Mouse (Mus musculus) CH12.LX (cell line): Measurements from ENCODE around the gene Chchd2. TPM values are rescaled to one million over a fixed set of nuclear protein-coding genes. Genes with fewer than 3 reads are reported as not detected.

ENCODE experiments used
- DNase-seq: peaks from one replicate; pipeline ENCODE4 v3.0.0-alpha.2; 2013; ENCODE audit errors: extremely low read depth
- H3K27ac ChIP-seq: 2 replicates; pipeline ENCODE4 v1.5.1; 2012; ENCODE audit warnings: low read depth, mild to moderate bottlenecking, control low read depth, moderate library complexity; ENCODE audit not compliant: insufficient read depth
- H3K27me3 ChIP-seq: replicated peaks from 2 replicates; pipeline ENCODE3; 2012; ENCODE audit warnings: inconsistent platforms
- H3K36me3 ChIP-seq, 2 experiments: replicated peaks in 1 of 2; 2 replicates each; pipeline versions ENCODE3 to v1.6.1; 2012; ENCODE audit warnings: inconsistent platforms in 1 of 2, low read length in 1 of 2, mild to moderate bottlenecking in 1 of 2, mixed read lengths in 1 of 2, moderate library complexity in 1 of 2; ENCODE audit not compliant: control insufficient read depth in 1 of 2, insufficient read depth in 1 of 2
- H3K4me1 ChIP-seq, 2 experiments: 2 replicates each; pipeline ENCODE4 v1.6.1; 2012; ENCODE audit warnings: inconsistent platforms in 1 of 2, moderate library complexity in 1 of 2; ENCODE audit not compliant: insufficient read depth in 2 of 2, control insufficient read depth in 1 of 2
- H3K4me2 ChIP-seq: 2 replicates; pipeline ENCODE4 v1.6.1; 2012; ENCODE audit warnings: low read depth, mild to moderate bottlenecking, control low read depth; ENCODE audit not compliant: poor library complexity, insufficient read depth, severe bottlenecking
- H3K4me3 ChIP-seq, 3 experiments: fragments of 150-350 bp in 1 of 3; sonication (generic) in 1 of 3; replicated peaks in 1 of 3; 2 replicates each; pipeline versions ENCODE3 to v1.5.1; 2011 to 2012; ENCODE audit warnings: low read depth in 2 of 3, low read length in 2 of 3, mild to moderate bottlenecking in 2 of 3, moderate library complexity in 2 of 3, control low read depth in 1 of 3, improper control_type of control experiment in 1 of 3, inconsistent platforms in 1 of 3, mixed read lengths in 1 of 3; ENCODE audit not compliant: poor library complexity in 1 of 3
- H3K79me2 ChIP-seq: replicated peaks from 2 replicates; pipeline ENCODE4 v1.6.1; 2012; ENCODE audit warnings: mild to moderate bottlenecking, moderate library complexity; ENCODE audit not compliant: control insufficient read depth, poor library complexity, insufficient read depth, severe bottlenecking; ENCODE audit errors: extremely low read depth
- H3K9ac ChIP-seq: 2 replicates; pipeline ENCODE4 v1.6.1; 2012; ENCODE audit warnings: low read depth, mild to moderate bottlenecking, control low read depth, moderate library complexity; ENCODE audit not compliant: insufficient read depth
- H3K9me3 ChIP-seq: replicated peaks from 2 replicates; pipeline ENCODE3; 2012; ENCODE audit warnings: low read length, inconsistent platforms, mixed read lengths
- CTCF ChIP-seq, 2 experiments: IDR thresholded peaks in 1 of 2; conservative IDR thresholded peaks in 1 of 2; 2 replicates each; pipeline ENCODE4 v1.5.1; 2011 to 2012; ENCODE audit warnings: low read depth in 2 of 2, low read length in 2 of 2, improper control_type of control experiment in 1 of 2, inconsistent platforms in 1 of 2, mild to moderate bottlenecking in 1 of 2, moderate library complexity in 1 of 2
- ELF1 ChIP-seq: IDR thresholded peaks from 2 replicates; pipeline ENCODE4 v1.6.1; 2014; ENCODE audit warnings: low read depth, mild to moderate bottlenecking, inconsistent platforms, low read length, improper control_type of control experiment
- EP300 ChIP-seq: IDR thresholded peaks from 2 replicates; pipeline ENCODE4 v1.6.1; 2011; ENCODE audit warnings: low read length, improper control_type of control experiment
- ETS1 ChIP-seq: conservative IDR thresholded peaks from 2 replicates; pipeline ENCODE4 v1.6.1; 2012; ENCODE audit warnings: low read depth, mild to moderate bottlenecking, inconsistent platforms, low read length, improper control_type of control experiment, moderate library complexity
- IRF4 ChIP-seq: IDR thresholded peaks from 2 replicates; pipeline ENCODE4 v1.6.1; 2014; ENCODE audit warnings: low read depth, mild to moderate bottlenecking, inconsistent platforms, low read length, improper control_type of control experiment
- JUND ChIP-seq: conservative IDR thresholded peaks from 2 replicates; pipeline ENCODE4 v1.6.1; 2011; ENCODE audit warnings: low read depth, low read length, improper control_type of control experiment
- KAT2A ChIP-seq: IDR thresholded peaks from 2 replicates; pipeline ENCODE4 v1.6.1; 2012; ENCODE audit warnings: low read length, improper control_type of control experiment, inconsistent platforms; ENCODE audit not compliant: insufficient replicate concordance
- MAX ChIP-seq: IDR thresholded peaks from 2 replicates; pipeline ENCODE4 v1.6.1; 2011; ENCODE audit warnings: low read length, improper control_type of control experiment
- MYC ChIP-seq: IDR thresholded peaks from 2 replicates; pipeline ENCODE4 v1.6.1; 2011; ENCODE audit warnings: low read depth, mild to moderate bottlenecking, improper control_type of control experiment, low read length
- NELFE ChIP-seq: IDR thresholded peaks from 2 replicates; pipeline ENCODE4 v1.6.1; 2011; ENCODE audit warnings: low read depth, low read length, improper control_type of control experiment
- RAD21 ChIP-seq: IDR thresholded peaks from 2 replicates; pipeline ENCODE4 v1.6.1; 2011; ENCODE audit warnings: low read depth, mild to moderate bottlenecking, low read length, improper control_type of control experiment, moderate library complexity
- SIN3A ChIP-seq: IDR thresholded peaks from 2 replicates; pipeline ENCODE4 v1.6.1; 2012; ENCODE audit warnings: low read length, improper control_type of control experiment, inconsistent platforms
- SMC3 ChIP-seq: IDR thresholded peaks from 2 replicates; pipeline ENCODE4 v1.6.1; 2011; ENCODE audit warnings: low read depth, low read length, improper control_type of control experiment
- TBP ChIP-seq: conservative IDR thresholded peaks from 2 replicates; pipeline ENCODE4 v1.6.1; 2011; ENCODE audit warnings: low read depth, low read length, improper control_type of control experiment
- TCF12 ChIP-seq: IDR thresholded peaks from 2 replicates; pipeline ENCODE4 v1.6.1; 2014; ENCODE audit warnings: low read depth, mild to moderate bottlenecking, inconsistent platforms, low read length, improper control_type of control experiment
- UBTF ChIP-seq: IDR thresholded peaks from 2 replicates; pipeline ENCODE4 v1.6.1; 2012; ENCODE audit warnings: low read depth, mild to moderate bottlenecking, inconsistent platforms, low read length, improper control_type of control experiment, moderate library complexity
- USF1 ChIP-seq: IDR thresholded peaks from 2 replicates; pipeline ENCODE4 v1.6.1; 2014; ENCODE audit warnings: low read depth, mild to moderate bottlenecking, inconsistent platforms, low read length, improper control_type of control experiment
- USF2 ChIP-seq: conservative IDR thresholded peaks from 2 replicates; pipeline ENCODE4 v1.6.1; 2011; ENCODE audit warnings: low read depth, low read length, improper control_type of control experiment
- ZC3H11A ChIP-seq: IDR thresholded peaks from 2 replicates; pipeline ENCODE4 v1.6.1; 2012; ENCODE audit warnings: low read depth, mild to moderate bottlenecking, inconsistent platforms, low read length, improper control_type of control experiment
- ZNF384 ChIP-seq: IDR thresholded peaks from 2 replicates; pipeline ENCODE4 v1.6.1; 2012; ENCODE audit warnings: low read depth, low read length, improper control_type of control experiment, inconsistent platforms
- dilution Hi-C: fragments of 300-500 bp; cut with MboI; formaldehyde crosslinking; loops from 2 replicates; pipeline ENCODE4 v1.14.3; 2020; ENCODE audit warnings: low sequenced_read_pairs; ENCODE audit not compliant: extremely low pct_unique_long_range_greater_than_20kb, extremely low pct_ligation_motif_present
- in situ Hi-C: fragments of 300-500 bp; cut with MboI; formaldehyde crosslinking; loops from 3 replicates; pipeline ENCODE4 v1.14.3; 2019; ENCODE audit warnings: low sequenced_read_pairs, low pct_ligation_motif_present, low pct_unique_long_range_greater_than_20kb, mixed read lengths
- polyA plus RNA-seq: library from polyadenylated mRNA; unstranded; fragments of >175 nt; gene quantifications from 2 replicates; pipeline ENCODE4 v1.2.1, GENCODE M21; 2012; ENCODE audit warnings: low read depth; ENCODE audit not compliant: insufficient read length
- total RNA-seq, 2 experiments: library from RNA; depleted of rRNA; stranded (reverse); fragments of 300-350 nt in 1 of 2; fragments of >200 nt in 1 of 2; gene quantifications; 2 replicates each; pipeline ENCODE4 v1.2.3; 2012 to 2014

Gene Chchd2
- total and polyA plus RNA-seq, 3 experiments: 370 to 988 (median 552) TPM

DNA sequence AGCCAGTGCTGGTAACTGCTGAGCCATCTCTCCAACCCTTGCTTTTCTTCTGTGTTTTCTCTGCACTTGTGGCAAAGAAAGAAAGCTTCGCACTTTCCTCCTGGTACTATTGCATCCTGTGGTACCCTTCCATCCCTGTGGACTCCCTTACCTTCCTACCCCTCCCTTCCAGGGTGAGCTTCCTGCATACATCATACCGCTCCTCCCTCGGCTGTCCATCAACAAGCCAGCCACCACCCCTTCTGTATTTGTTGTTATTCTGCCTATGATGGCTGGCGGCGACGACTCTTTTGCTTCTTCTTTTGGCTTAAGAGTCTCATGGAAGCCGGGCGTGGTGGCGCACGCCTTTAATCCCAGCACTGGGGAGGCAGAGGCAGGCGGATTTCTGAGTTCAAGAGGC lies 12.2 kb downstream of the Chchd2 start:
- no peaks in the 10 kb centered on the region for H3K9me3 ChIP-seq
- H3K4me1 ChIP-seq: no peaks in the 10 kb centered on the region
- dilution Hi-C loops: no loop called here
- in situ Hi-C loops: no loop called here
- H3K27me3 ChIP-seq: no peaks in the 10 kb centered on the region
- TF ChIP-seq ZNF384: no peak
- no peaks in the 10 kb centered on the region for H3K79me2 ChIP-seq
- no peak for DNase-seq
- peaks cover 0 to 2% of the 10 kb centered on the region in 2 experiments for H3K36me3 ChIP-seq
- no peak overlapping the region for H3K4me3 ChIP-seq
- H3K27ac ChIP-seq: no peak overlapping the region
- H3K9ac ChIP-seq: no peak overlapping the region
- H3K4me2 ChIP-seq: no peak overlapping the region

DNA sequence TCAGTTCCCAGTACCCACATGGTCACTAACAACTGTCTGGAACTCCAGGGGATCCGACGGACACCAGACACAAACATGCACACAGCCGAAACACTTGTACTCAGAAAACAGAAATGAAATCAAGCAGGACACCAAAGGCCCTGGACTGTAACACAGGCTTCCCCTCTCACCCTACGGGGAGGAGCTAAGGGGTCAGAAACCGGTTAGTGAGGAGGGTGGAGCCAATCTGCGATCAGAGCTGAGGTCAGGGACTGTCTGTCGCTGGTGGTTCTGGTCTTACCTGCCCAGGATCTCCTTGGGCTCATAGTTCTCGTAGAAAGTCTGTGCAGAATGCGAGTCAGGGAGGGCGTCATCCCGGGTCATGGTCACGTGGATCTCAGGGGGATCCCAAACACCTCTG lies 13.3 kb downstream of the Chchd2 start:
- no peak for DNase-seq
- dilution Hi-C loops: no loop called here
- Histone ChIP-seq H3K4me3 (no peak overlapping the region), H3K4me2 (no peak overlapping the region), H3K4me1 (no peaks in the 10 kb centered on the region), H3K9me3 (no peaks in the 10 kb centered on the region), H3K27ac (no peak overlapping the region), H3K9ac (no peak overlapping the region), H3K36me3 (no peaks in the 10 kb centered on the region), H3K79me2 (no peaks in the 10 kb centered on the region), H3K27me3 (no peaks in the 10 kb centered on the region)
- TF ChIP-seq NELFE (no peak), SIN3A (no peak), ELF1 (no peak), JUND (no peak), UBTF (no peak), TBP (no peak), SMC3 (no peak), USF2 (no peak), TCF12 (no peak), IRF4 (no peak), ZC3H11A (no peak), ETS1 (no peak), USF1 (no peak), MAX (no peak), MYC (no peak), RAD21 (no peak), KAT2A (no peak), EP300 (no peak), CTCF (conservative IDR thresholded peaks at IDR 0.05 in 1 of 2, IDR thresholded peaks at IDR 0.05 in 1 of 2; ENCODE audit: low read depth in 2 of 2, low read length in 2 of 2) (no peak)
- in situ Hi-C loops: no loop called here
